Mouse (Mus musculus) frontal cortex, postnatal 14 days (tissue): ENCODE measurements around the gene Casc3.
"Not testable (repeated sequence)": the region's sequence is repeated elsewhere in the genome, so short reads cannot be mapped to it uniquely, and the experiment has no call there.

Experiments
- DNase-seq, 2 experiments: peaks; one replicate each; pipeline ENCODE4 v3.0.0; 2022; ENCODE audit warnings: low spot score in 2 of 2

Gene Casc3

DNA sequence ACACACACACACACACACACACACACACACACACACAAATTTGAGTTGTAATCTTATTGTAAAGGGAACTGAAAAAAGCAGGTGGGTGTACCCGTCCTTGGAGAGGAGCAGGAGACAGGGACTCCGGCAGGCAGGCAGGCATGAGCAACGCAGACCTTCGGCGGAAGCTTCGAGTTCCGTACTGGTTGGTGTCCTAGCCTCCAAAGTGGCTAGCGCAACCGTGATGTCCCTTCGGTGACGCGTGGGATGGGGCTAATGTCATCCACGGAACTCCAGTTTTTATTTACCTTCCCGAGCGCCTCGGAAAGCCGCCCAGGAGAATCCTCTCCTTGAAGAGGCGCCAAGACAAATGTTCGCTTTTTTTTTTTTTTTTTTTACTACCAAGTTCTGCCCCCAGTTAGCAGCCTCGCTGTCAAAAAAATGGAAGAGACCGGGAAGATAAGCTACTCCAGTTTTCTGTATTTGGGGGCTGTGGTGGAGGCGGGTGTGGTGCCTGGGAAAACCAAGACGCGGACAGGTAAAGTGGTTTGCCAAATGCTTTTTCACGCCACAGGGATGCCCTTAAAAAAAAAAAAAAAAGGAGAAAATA lies 15.4 kb upstream of the Casc3 start:
- DNase-seq, result no peak

DNA sequence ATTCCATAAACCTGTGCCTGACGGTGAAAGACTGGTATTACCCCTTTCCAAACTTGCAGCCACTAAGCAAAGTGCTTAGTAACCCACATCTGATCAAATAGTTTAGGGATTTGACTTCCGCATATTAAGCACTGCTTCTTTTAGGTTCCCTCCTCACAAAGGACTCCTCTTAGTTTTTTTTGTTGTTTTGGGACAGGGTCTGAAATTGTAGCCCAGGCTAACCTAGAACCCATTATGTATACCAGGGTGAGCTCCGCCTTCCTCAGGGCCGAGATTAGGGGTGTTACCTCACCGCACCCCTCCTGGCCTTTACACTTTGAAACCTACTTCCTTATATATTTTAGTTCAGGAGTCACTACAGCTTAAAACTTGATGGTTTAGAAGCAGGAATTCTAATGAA lies 14.9 kb upstream of the Casc3 start:
- DNase-seq, result no peak

DNA sequence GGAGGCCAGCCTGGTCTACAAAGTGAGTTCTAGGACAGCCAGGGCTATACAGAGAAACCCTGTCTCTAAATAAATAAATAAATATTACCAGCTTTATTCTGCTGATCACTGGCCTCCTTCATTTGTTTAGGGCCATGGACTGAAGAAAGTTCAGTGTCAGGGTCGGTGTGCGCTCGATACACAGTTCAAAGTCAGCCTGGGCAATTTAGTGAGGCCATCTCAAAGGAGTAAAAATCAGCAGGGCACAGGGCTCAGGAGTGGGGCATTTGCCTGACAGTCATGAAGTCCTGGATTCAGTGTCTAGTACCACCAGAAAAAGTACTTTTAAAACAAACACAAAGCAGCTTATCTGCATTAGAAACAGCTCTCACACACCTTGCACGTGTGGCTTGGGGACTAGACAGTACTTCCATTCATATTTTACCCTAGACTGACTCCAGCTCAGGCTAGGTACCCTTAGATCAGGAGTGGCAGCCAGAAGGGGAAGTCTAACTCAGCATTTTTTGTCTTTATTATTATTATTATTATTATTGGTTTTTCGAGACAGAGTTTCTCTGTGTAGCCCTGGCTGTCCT lies 14.0 kb upstream of the Casc3 start:
- DNase-seq, result no peak

DNA sequence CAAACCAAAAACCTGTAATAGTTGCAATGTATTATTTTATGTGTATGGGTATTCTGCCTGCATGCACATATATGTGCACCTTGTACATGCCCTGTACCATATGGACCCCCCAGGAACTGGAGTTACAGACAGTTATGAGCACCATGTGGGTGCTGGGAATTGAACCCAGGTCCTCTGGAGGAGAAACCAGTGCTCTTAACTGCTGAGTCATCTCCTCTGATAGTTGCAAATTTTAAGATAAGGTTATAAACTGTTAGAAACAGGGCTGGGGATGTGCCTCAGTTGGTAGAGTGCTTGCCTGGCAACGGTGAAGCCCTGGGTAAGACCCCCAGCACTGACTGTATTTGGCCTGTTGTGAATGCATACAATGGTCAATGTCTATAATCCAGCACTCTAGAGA lies 13.3 kb upstream of the Casc3 start:
- no peak for DNase-seq

DNA sequence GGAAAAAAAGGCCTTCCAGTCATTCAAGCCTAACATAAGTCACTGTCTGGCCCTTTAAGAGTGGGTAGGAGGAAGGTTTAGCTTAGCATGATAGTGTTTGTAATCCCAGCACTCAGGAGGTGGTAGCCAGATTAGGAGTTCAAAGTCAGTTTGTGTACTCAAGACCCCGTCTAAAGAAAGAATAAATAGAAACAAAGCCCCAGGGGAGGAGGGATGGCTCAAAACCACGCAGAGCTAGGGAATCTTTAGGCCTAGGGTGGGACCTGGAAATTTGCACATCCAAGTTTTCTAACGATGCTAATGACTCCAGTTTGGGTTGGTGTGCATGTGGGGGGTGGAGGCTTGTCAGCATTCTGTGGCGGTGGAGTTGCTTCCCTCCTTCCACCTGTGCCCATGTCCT lies 12.6 kb upstream of the Casc3 start:
- DNase-seq, result no peak

DNA sequence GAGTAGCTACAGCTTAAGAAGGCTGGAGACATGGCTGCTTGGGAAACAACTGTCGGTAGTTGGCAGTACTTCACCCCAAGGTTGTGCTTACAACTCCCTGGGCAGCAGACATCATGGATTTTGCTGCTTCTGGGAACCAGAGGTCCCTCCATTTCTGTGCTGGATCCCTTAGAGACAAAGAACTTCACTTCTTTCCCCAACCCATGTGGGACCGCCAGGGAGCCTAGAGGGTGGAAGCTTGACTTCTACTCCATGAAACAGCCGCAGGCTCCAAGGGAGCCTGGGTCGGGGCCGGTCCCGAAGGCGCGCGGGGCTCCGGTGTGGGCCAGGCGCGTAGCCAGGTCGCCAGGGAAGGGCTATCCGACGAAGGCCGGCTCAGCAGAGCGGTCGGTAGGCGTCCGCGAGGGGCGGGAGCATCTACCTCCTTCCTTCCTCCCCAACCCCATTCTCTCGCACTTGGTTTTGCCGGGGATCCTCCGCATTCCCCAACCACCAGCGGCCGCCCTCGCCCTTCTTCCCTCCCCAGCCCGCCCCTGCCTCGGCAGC lies 10.2 kb upstream of the Casc3 start:
- peak; percentile 66 to 71 for DNase-seq

DNA sequence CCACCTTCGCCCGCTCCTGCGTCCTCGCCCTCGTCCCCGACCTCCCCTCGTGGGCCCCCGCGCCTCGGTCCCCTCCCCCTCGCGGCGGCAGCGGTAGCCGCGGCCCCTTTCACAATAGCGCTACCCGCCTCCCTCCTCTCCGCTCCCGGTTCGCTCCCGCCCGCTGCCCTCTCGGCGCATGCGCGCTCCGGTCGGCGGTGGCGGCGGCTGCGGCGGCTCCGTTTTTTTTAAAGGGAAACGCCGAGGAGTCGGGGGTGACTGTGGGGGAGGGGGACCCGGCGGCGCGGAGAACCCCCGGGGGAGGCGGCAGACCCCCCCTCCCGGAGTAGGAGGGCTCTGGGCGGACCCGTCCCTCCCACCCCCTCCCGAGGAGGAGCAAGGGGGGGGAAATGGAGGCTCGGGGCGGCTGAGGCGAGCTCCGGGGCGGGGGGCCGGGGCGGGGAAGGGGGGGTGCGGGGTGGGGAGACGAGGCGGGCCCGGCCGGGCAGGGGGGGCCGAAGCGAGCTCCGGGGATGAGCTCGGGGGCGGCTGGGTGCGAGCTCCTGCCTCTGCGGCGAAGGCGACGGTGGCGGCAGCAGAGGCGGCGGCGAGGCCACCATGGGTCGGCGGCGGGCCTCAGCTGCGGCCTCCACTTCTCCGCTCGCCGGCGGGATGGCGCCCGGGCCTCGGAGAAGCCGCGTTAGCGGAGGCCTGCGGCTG lies 9.5 kb upstream of the Casc3 start, which contains the start of gene Msl1:
Gene Msl1, plus strand, starts transcription at position 502 of the 699 bp plus-strand sequence.
- DNase-seq, result peak; percentile 79 to 80

DNA sequence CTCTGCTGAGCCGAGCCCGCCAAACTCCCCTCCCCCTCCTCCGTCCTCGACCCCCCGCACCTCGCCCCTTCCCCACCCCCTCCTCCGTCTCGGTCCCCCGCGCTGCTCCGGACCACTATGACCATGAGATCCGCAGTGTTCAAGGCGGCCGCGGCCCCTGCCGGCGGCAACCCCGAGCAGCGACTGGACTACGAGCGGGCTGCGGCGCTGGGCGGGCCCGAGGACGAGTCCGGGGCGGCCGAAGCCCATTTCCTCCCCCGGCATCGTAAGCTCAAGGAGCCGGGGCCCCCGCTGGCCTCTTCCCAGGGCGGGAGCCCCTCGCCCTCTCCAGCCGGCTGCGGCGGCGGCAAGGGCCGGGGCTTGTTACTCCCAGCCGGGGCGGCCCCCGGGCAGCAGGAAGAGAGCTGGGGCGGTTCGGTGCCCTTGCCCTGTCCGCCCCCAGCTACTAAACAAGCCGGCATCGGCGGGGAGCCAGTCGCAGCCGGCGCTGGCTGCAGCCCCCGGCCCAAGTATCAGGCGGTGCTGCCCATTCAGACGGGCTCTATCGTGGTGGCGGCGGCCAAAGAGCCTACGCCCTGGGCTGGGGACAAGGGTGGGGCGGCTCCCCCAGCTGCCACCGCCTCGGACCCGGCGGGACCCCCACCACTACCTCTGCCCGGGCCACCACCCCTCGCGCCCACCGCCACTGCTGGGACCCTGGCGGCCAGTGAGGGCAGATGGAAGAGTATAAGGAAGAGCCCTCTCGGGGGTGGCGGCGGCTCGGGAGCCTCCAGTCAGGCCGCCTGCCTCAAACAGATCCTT lies 8.8 kb upstream of the Casc3 start:
- DNase-seq, result no peak

DNA sequence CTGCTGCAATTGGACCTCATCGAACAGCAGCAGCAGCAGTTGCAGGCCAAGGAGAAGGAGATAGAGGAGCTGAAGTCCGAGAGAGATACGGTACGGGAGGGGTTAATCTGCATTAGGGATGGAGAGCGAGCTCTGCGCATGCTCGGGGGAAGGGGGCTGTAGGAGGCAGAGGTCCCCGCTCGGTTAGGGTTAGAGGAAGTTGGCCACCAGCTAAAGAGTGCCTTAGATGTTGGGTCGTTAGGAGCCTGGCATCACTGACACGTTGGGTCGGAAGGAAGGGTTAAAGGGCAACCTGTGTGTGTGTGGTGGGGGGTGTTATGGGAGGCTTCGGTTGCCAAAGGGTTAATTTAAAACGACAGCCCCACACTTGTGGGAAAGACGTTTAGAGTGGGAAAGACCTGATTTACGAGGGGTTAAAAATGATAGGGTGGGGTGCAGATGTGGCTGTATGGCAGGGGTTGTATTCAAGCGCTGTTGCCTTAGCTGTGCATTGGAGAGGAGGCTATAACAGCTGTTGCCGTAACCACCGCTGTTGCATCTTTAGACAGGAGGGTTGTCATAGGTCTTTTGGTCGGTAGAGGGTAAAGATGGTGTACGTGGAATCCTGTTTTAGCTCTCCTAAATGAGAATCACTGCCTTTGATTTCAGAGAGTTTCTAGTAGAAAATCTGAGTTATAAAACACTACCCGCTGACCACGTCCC lies 8.0 kb upstream of the Casc3 start:
- peak; percentile 64 to 73 for DNase-seq

DNA sequence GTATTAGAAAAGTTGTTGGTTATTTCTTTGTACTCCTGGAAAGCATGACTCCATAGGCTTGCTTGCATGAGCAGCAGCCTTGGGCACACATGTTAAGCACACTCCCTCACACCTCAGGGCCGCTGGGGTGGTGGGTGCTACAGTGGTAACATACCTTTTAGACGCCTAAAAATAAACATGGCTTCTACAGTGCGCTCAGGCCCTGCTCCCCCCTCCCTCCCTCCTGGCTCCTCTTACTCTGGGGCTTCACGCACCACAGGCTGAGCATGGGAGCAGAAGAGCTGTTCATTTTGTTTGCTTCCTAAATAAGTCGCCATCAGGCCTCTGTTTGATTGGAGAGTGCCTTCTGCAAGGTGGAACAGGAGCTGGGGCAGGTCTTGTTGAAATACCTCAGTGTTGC lies 7.4 kb upstream of the Casc3 start:
- no peak for DNase-seq

DNA sequence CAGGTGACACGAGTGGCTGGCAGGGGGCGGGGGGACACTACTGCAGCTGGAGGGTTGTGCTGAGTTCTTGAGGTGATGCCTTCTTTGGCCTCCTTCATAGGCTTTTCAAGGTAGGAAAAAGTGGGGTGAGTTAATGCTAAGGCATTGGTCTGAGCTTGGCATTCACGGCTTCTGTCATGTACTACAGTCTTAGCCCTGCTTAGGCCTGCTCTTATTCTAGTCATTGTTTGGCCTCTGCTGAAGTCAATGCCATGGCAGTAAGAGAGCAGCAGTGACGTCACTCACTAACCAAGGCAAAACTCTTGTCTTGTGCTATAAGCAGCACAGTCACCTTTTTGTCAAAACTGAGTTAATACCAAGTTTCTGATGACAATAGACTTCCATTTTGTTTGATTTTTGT lies 6.8 kb upstream of the Casc3 start:
- DNase-seq, result no peak

DNA sequence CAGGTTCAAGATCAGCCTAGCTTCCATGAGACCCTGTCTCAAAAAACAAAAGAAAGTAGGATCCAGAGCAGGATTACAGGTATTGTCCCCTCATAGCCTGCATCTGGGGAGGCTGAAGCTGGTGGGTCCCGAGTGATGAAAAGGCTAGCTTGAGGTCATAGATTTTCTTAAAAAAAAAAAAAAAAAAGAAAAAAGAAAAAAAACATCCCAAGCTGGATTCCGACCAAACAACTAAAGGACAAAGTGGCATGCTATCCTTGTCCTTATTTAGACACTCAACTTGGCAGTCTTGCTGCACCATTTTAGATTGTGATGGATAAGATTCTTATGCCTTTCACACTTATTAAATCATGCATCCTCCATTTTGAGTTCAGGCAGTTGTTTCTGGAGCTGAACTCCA lies 3.7 kb downstream of the Casc3 start:
- no peak for DNase-seq

DNA sequence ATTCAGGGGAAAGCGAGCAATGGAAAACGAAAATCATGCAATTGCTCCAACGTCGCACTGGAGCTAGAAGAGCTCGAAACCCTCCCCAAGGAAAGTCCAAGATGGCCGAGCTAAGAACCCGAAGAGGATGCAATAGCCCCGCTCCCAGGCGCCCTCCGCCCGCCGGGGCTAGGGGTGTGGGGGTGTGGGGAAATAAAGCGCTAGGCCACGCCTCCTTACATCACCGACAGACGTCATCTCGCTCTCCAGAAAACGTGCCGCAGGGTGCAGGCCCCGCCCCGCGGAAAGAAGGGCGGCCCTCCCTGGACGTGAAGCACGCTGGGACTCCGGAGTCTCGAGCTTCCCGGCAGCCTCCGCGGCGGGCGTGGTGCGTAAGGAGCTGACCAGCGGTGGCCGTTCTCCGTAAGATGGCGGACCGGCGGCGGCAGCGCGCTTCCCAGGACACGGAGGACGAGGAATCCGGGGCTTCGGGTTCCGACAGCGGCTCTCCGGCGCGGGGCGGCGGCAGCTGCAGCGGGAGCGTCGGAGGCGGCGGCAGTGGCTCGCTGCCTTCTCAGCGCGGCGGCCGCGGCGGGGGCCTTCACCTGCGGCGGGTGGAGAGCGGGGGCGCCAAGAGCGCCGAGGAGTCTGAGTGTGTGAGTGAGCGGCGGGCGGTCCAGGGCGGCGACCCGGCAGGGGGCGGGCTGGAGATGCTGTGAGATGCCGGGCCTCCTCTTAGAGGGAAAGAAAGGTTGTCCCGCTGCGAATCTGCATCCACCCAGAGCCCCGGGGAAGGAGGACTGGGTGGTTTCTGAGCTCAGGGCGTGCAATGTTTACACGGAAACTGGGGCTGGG lies 5.0 kb downstream of the Casc3 start:
- peak; percentile 97 for DNase-seq

DNA sequence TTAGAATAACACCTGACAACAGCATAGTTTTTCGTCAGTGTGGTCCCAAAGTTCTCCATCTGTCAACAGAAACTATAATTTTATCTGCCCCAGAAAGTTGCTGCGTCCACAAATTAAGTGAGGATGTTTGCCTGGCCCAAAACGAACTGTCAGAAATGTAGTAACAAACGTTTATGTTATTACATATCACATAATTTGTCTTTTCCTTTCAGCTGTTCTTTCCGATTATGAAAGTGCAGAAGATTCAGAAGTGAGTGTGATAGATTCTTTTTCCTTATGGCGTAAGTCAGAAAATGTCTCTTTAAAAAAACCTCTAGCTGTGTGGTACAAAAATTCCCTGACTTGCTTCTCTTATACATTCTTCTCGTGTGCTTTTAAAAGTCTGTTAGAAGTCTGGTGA lies 6.0 kb downstream of the Casc3 start:
- DNase-seq, result no peak

DNA sequence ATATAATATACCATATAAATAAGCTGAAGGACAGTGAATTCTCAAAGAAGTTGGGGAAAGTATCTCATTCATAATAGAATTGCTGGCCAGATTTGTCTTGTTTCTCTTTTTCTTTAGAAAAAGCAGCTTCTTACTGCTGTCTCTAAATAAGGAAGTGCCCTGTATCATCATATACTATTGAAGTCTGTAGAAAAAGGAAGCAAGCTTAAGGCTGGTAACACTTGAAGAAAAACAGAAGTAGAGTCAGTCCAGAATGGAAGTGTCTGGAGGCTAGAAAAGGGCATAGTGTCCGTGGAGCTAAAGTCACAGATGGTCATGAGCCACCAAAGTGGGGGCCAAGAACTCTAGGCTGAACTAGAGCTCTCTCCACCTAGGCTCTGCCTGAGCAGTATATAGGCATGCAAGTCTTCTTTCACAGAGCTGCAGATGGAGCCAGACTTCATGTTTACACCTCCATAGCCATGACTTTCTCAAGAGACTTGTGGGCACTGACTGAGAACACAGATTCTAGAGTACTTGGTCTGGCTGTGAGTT lies 12.1 kb downstream of the Casc3 start:
- DNase-seq, result no peak

DNA sequence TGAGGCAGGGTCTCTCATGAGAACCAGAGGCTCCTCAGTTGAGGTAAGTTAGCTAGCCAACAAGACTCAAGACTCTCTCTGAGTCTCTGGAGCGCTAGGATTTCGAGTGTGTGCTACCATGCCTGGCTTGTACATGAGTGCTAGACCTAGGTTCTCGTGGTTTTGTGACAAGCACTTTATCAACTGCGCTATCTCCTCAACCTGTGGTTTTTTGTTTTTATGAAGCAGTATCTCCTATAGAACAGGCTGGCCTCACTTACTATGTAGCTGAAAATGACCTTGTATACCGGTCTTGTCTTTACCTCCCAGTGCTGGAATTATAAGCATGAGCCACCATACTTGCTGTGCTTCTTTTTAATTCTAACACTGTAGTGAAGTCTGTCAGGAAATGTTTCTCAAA lies 16.3 kb downstream of the Casc3 start:
- DNase-seq, result no peak

DNA sequence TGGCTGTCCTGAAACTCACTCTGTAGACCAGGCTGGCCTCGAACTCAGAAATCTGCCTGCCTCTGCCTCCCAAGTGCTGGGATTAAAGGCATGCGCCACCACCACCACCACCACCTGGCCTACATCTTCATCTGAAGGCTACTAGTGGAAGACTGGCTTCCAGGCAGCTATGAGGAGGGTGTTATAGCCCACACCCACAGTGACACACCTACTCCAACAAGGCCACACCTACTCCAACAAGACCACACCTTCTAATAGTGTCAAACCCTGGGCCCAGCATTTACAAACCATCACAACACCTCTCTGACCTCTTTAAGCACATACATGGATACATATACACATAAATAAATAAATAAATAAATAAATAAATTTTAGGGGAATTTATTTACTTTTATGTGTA lies 21.4 kb downstream of the Casc3 start:
- not testable (repeated sequence) for DNase-seq

DNA sequence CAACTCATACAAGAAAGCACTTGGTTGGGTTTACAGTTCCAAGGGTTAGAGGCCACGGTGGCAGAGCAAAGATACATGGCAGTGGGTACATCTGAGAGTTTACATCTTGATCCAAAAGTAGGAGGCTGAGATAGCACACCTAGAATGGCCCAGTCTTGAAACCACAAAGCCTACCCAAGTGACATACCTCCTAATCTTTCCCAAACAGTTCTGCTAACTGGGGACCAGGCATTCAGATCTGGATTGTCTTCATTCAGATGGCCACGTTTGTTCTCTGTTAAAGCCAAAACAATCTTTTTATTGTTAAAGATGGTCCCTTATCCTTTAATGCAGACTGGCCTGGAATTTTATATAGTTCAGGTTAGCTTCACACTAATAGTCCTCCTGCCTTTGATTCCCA lies 23.2 kb downstream of the Casc3 start:
- no peak for DNase-seq

DNA sequence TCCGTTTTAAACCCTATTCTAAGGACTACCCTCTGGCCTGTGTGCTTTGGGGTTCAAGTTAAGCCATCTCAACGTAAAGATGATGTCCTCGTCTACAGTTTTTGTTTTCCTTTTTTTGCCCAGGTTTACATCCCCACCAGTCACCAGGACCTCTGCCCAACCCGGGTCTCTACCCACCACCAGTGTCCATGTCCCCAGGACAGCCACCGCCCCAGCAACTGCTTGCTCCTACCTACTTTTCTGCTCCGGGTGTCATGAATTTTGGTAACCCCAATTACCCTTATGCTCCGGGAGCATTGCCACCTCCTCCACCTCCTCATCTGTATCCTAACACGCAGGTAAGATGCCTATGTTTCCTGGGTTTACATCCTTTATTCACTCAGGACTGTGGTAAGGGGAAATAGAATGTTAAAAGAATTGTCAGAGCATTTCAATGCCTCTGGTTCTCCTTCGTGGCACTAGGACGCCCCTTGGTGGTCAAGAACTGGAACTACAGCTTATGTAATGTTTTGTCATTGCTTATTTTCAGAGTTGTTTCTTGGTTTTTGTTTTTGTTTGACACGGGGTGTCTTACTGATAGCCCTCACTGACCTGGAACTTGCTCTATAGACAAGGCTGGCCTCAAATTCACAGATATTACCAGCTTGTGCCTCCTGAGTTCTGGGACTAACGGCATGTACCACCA lies 24.5 kb downstream of the Casc3 start:
- DNase-seq, result no peak

DNA sequence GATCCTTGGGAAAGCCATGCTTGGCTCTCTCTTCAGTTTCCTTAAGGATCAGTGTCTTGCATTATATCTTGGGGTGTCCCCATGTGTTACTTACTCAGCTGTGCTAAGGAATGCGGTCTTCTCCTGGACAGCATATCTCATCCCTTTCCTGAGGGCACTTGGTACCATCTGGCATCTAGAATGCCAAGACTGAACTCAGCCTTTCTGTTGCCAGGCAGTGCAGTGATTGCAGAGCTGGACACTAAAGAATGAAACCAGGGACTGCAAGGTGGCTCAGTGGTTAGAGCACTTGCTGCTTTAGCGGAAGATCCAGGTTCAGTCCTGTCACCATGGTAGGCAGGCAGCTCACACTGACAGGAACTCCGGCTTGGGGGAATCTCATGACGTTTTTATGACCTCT lies 25.2 kb downstream of the Casc3 start:
- no peak for DNase-seq
